ENCODE assay signal across 8 mouse cellular contexts in the genomic region with DNA sequence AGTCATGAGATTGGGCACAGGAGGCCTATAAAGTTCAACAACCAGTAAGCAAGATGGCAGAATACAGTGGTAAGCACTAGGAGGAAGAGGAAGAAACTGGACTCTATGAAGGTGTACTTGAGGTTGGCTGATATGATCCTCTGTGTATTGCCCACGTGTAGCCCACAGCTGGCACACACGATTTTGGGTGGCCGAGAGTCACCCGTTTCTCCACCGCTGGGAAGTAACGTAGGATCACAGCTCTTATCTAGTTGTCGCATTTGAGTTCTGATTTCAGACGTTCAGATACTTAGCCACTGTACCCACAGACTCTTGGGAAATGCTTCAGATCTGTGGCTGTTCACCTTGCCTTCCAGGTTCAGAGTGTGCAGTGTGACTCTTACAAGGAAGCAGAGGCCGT. TPM values are rescaled to one million over a fixed set of nuclear protein-coding genes. Genes with fewer than 3 reads are reported as not detected.
DNase-seq lines count a peak whose midpoint lies in the region; ATAC-seq and TF ChIP-seq lines count a peak whose summit lies in the region.

No protein-coding gene starts in this region.

- 75% methylated on average over 9 of the region's 9 CpGs for WGBS in lung, embryonic 14.5 days
- 83% methylated on average over 9 of the region's 9 CpGs for WGBS in embryonic facial prominence, embryonic 13.5 days
- 91% methylated on average over 9 of the region's 9 CpGs for WGBS in limb, embryonic 11.5 days
- 84% methylated on average over 9 of the region's 9 CpGs for WGBS in neural tube, embryonic 15.5 days

- TF ChIP-seq CTCF in lung, embryonic 14.5 days (IDR thresholded peaks at IDR 0.05; ENCODE audit: low read depth), result no peak

- H3K27me3 ChIP-seq in lung, embryonic 14.5 days (ENCODE audit: insufficient read depth, low read length), result no peaks in the 10 kb centered on the region
- H3K27me3 ChIP-seq in embryonic facial prominence, embryonic 13.5 days, result no peaks in the 10 kb centered on the region
- no peaks in the 10 kb centered on the region for H3K27me3 ChIP-seq in limb, embryonic 11.5 days (ENCODE audit: control insufficient read depth, insufficient read depth, low read length)
- no peaks in the 10 kb centered on the region for H3K27me3 ChIP-seq in neural tube, embryonic 15.5 days (replicated peaks)

- 0 out of 2 replicates have a peak, but pooled peaks cover 3% of the 10 kb centered on the region for H3K36me3 ChIP-seq in lung, embryonic 14.5 days (ENCODE audit: insufficient read depth)
- peaks cover 8% of the 10 kb centered on the region for H3K36me3 ChIP-seq in embryonic facial prominence, embryonic 13.5 days
- H3K36me3 ChIP-seq in limb, embryonic 11.5 days (ENCODE audit: control insufficient read depth, insufficient read depth, low read length), result no peaks in the 10 kb centered on the region
- H3K36me3 ChIP-seq in neural tube, embryonic 15.5 days, result no peaks in the 10 kb centered on the region

- no peak overlapping the region for H3K27ac ChIP-seq in lung, embryonic 14.5 days (ENCODE audit: low read depth)
- 0 out of 2 replicates have a peak overlapping the region, but pooled peaks have one; percentile 66 for H3K27ac ChIP-seq in embryonic facial prominence, embryonic 13.5 days
- no peak overlapping the region for H3K27ac ChIP-seq in limb, embryonic 11.5 days (replicated peaks; ENCODE audit: low read depth, low read length)
- H3K27ac ChIP-seq in neural tube, embryonic 15.5 days (replicated peaks), result no peak overlapping the region

- H3K9me3 ChIP-seq in lung, embryonic 14.5 days (ENCODE audit: low read depth, low read length), result no peaks in the 10 kb centered on the region
- H3K9me3 ChIP-seq in embryonic facial prominence, embryonic 13.5 days, result no peaks in the 10 kb centered on the region
- no peaks in the 10 kb centered on the region for H3K9me3 ChIP-seq in limb, embryonic 11.5 days (ENCODE audit: control insufficient read depth, low read length)
- H3K9me3 ChIP-seq in neural tube, embryonic 15.5 days (replicated peaks), result no peaks in the 10 kb centered on the region

- H3K4me1 ChIP-seq in lung, embryonic 14.5 days (ENCODE audit: insufficient read depth), result peaks cover 5% of the 10 kb centered on the region
- H3K4me1 ChIP-seq in embryonic facial prominence, embryonic 13.5 days, result peaks cover 29% of the 10 kb centered on the region
- H3K4me1 ChIP-seq in limb, embryonic 11.5 days (ENCODE audit: control insufficient read depth, insufficient read depth, low read length), result peaks cover 9% of the 10 kb centered on the region; the same call in 1 of the 2 replicates
- H3K4me1 ChIP-seq in neural tube, embryonic 15.5 days, result peaks cover 48% of the 10 kb centered on the region

- H3K4me3 ChIP-seq in lung, embryonic 14.5 days (ENCODE audit: low read depth, low read length), result peak overlapping the region; percentile 90
- peak overlapping the region; percentile 87 for H3K4me3 ChIP-seq in embryonic facial prominence, embryonic 13.5 days
- H3K4me3 ChIP-seq in limb, embryonic 11.5 days (ENCODE audit: low read depth, low read length), result peak overlapping the region; percentile 87
- peak overlapping the region; percentile 87 for H3K4me3 ChIP-seq in neural tube, embryonic 15.5 days (replicated peaks)

- H3K4me2 ChIP-seq in lung, embryonic 14.5 days, result peak overlapping the region; percentile 83
- H3K4me2 ChIP-seq in embryonic facial prominence, embryonic 13.5 days, result peak overlapping the region; percentile 88
- peak overlapping the region; percentile 72 for H3K4me2 ChIP-seq in limb, embryonic 11.5 days (ENCODE audit: low read depth, severe bottlenecking)
- H3K4me2 ChIP-seq in neural tube, embryonic 15.5 days, result peak overlapping the region; percentile 81

- no peak for DNase-seq in lung, embryonic 14.5 days
- no peak for DNase-seq in lung, adult 18-20 months
- no peak for DNase-seq in limb, embryonic 11.5 days (ENCODE audit: low spot score)
- no peak for DNase-seq in thymus, postnatal 25 days
- no peak for DNase-seq in yolk sac, embryonic 10.5 days (ENCODE audit: low spot score)
- DNase-seq in right cerebral cortex, adult 18-20 months, result no peak

- peak overlapping the region; percentile 79 for H3K9ac ChIP-seq in lung, embryonic 14.5 days
- peak overlapping the region; percentile 93 for H3K9ac ChIP-seq in embryonic facial prominence, embryonic 13.5 days
- H3K9ac ChIP-seq in limb, embryonic 11.5 days (ENCODE audit: low read length), result peak overlapping the region; percentile 76
- peak overlapping the region; percentile 73 for H3K9ac ChIP-seq in neural tube, embryonic 15.5 days (replicated peaks)

- ATAC-seq in lung, embryonic 14.5 days (ENCODE audit: insufficient read depth), result no peak
- no peak for ATAC-seq in embryonic facial prominence, embryonic 13.5 days (ENCODE audit: insufficient number of reproducible peaks, insufficient read depth, low FRiP score, low TSS enrichment, low read depth)
- ATAC-seq in limb, embryonic 11.5 days (ENCODE audit: insufficient number of reproducible peaks, low FRiP score, low TSS enrichment, low read depth), result no peak
- no peak for ATAC-seq in neural tube, embryonic 15.5 days (ENCODE audit: low FRiP score)

RNA-seq across cellular contexts. Expression of gene Vapb, which starts 0.9 kb away (rescaled TPM):
- 8.8 and 13.1 TPM in 2 replicates for polyA plus RNA-seq in lung, embryonic 14.5 days (2014; fragmentation: Nextera tagmentation; extraction: Ambion mirVana)
- polyA plus RNA-seq in embryonic facial prominence, embryonic 13.5 days (2015; fragmentation: Nextera tagmentation; extraction: Ambion mirVana), result 9.4 and 13.0 TPM in 2 replicates
- 9.8 and 11.0 TPM in 2 replicates for polyA plus RNA-seq in limb, embryonic 11.5 days (2014; fragmentation: Nextera tagmentation; extraction: Ambion mirVana)
- polyA plus RNA-seq in neural tube, embryonic 15.5 days (2015; fragmentation: Nextera tagmentation; extraction: Ambion mirVana), result 16.4 and 19.9 TPM in 2 replicates

RNA-seq across cellular contexts. Expression of gene 1700010B08Rik, which starts 19.0 kb away (rescaled TPM):
- not detected in 2 replicates for polyA plus RNA-seq in lung, embryonic 14.5 days (2014; fragmentation: Nextera tagmentation; extraction: Ambion mirVana)
- not detected in 2 replicates for polyA plus RNA-seq in embryonic facial prominence, embryonic 13.5 days (2015; fragmentation: Nextera tagmentation; extraction: Ambion mirVana)
- not detected in 2 replicates for polyA plus RNA-seq in limb, embryonic 11.5 days (2014; fragmentation: Nextera tagmentation; extraction: Ambion mirVana)
- not detected in 2 replicates for polyA plus RNA-seq in neural tube, embryonic 15.5 days (2015; fragmentation: Nextera tagmentation; extraction: Ambion mirVana)
